Mouse (Mus musculus) intestine, embryonic 14.5 days (tissue): ENCODE data around the gene Tifab. TPM values are rescaled to one million over a fixed set of nuclear protein-coding genes. Genes with fewer than 3 reads are reported as not detected.

Source experiments
- ATAC-seq: fragments of 200-750 bp; cut with Nextera tagmentation; replicated peaks from 2 replicates; pipeline ENCODE4 v1.8.0; 2017; ENCODE audit warnings: low read depth, moderate number of reproducible peaks, moderate TSS enrichment, moderate library complexity; ENCODE audit not compliant: low FRiP score, low TSS enrichment
- DNase-seq: peaks from one replicate; pipeline ENCODE4 v3.0.0-alpha.2; 2018; ENCODE audit warnings: low spot score
- H3K27ac ChIP-seq: fragments of 300-500 bp; sonication (generic); 2 replicates; pipeline ENCODE4 v1.5.1; 2014; ENCODE audit warnings: low read depth, mild to moderate bottlenecking, control low read depth
- H3K27me3 ChIP-seq: fragments of 300-500 bp; sonication (generic); replicated peaks from 2 replicates; pipeline ENCODE4 v1.6.1; 2014; ENCODE audit warnings: low read length, control low read depth; ENCODE audit not compliant: control insufficient read depth, insufficient read depth
- H3K36me3 ChIP-seq: fragments of 300-500 bp; sonication (generic); 2 replicates; pipeline ENCODE4 v1.6.1; 2014; ENCODE audit warnings: low read length, control low read depth; ENCODE audit not compliant: control insufficient read depth, insufficient read depth
- H3K4me1 ChIP-seq: fragments of 300-500 bp; sonication (generic); replicated peaks from 2 replicates; pipeline ENCODE4 v1.6.1; 2014; ENCODE audit warnings: low read length, control low read depth, mixed read lengths; ENCODE audit not compliant: control insufficient read depth, insufficient read depth
- H3K4me2 ChIP-seq: fragments of 300-500 bp; sonication (generic); 2 replicates; pipeline ENCODE4 v1.6.1; 2014; ENCODE audit warnings: low read length
- H3K4me3 ChIP-seq: fragments of 300-500 bp; sonication (generic); 2 replicates; pipeline ENCODE4 v1.5.1; 2014; ENCODE audit warnings: low read depth, low read length, control low read depth, mixed read lengths
- H3K9ac ChIP-seq: fragments of 300-500 bp; sonication (generic); 2 replicates; pipeline ENCODE4 v1.6.1; 2014; ENCODE audit warnings: mild to moderate bottlenecking, low read length
- H3K9me3 ChIP-seq: fragments of 300-500 bp; sonication (generic); 2 replicates; pipeline ENCODE4 v1.6.1; 2016; ENCODE audit warnings: low read length, control low read depth; ENCODE audit not compliant: control insufficient read depth
- WGBS: fragments of 180-500 bp; shearing (Covaris S2); extraction: QIAGEN DNeasy Blood & Tissue Kit; methylation state at CpG from one replicate; pipeline ENCODE4 v1.1.7; 2014; 5-methylcytosine and 5-hydroxymethylcytosine counted together
- polyA plus RNA-seq: library from polyadenylated mRNA; unstranded; fragments of >200 nt; fragmentation: Nextera tagmentation; extraction: Ambion mirVana; gene quantifications from 2 replicates; pipeline ENCODE4 v1.2.1, GENCODE M21; 2014

Gene Tifab
- polyA plus RNA-seq, 1 experiment from 2014 or later: 1.6 TPM

GRCm38 (mm10) chr13:56129014-56129413 lies 49.7 kb downstream of the Tifab start:
- ATAC-seq: no peak
- Histone ChIP-seq H3K9ac (no peak overlapping the region), H3K36me3 (peaks cover 57% of the 10 kb centered on the region), H3K27ac (no peak overlapping the region), H3K4me3 (no peak overlapping the region), H3K4me1 (peaks cover 15% of the 10 kb centered on the region), H3K4me2 (no peak overlapping the region), H3K27me3 (no peaks in the 10 kb centered on the region), H3K9me3 (no peaks in the 10 kb centered on the region)
- WGBS: 77% methylated on average over 4 of the region's 4 CpGs
- no peak for DNase-seq

- ATAC-seq (no peak), DNase-seq (no peak)
- Histone ChIP-seq H3K36me3 (peaks cover 88% of the 10 kb centered on the region), H3K27me3 (no peaks in the 10 kb centered on the region), H3K27ac (no peak overlapping the region), H3K4me3 (no peak overlapping the region), H3K9me3 (no peaks in the 10 kb centered on the region), H3K9ac (no peak overlapping the region), H3K4me2 (no peak overlapping the region), H3K4me1 (no peaks in the 10 kb centered on the region)
- 88% methylated on average over 10 of the region's 10 CpGs for WGBS
Observed at GRCm38 (mm10) chr13:56125632-56126031, 53.1 kb downstream of the Tifab start.

Other genes with a start within 250 kb of the Tifab start
- 361 and 379 TPM in 2 replicates for gene H2afy, start 42.5 kb downstream of the Tifab start, polyA plus RNA-seq
- gene Neurog1, start 73.3 kb upstream of the Tifab start, polyA plus RNA-seq: not detected in 2 replicates
- gene Cxcl14, start 117.7 kb upstream of the Tifab start, polyA plus RNA-seq: 5.3 and 5.7 TPM in 2 replicates
- not detected in 2 replicates for gene Gm3045, start 247.7 kb upstream of the Tifab start, polyA plus RNA-seq